Mouse (Mus musculus) liver, embryonic 14.5 days (tissue): ENCODE data around the gene Ambra1.

Experiments used
- CTCF ChIP-seq: IDR thresholded peaks from 2 replicates; pipeline ENCODE4 v1.5.1; 2016; ENCODE audit warnings: antibody characterized with exemption, low read depth, control low read depth
- EP300 ChIP-seq: IDR thresholded peaks from 2 replicates; pipeline ENCODE4 v1.6.1; 2016; ENCODE audit warnings: antibody characterized with exemption, low read depth

DNA sequence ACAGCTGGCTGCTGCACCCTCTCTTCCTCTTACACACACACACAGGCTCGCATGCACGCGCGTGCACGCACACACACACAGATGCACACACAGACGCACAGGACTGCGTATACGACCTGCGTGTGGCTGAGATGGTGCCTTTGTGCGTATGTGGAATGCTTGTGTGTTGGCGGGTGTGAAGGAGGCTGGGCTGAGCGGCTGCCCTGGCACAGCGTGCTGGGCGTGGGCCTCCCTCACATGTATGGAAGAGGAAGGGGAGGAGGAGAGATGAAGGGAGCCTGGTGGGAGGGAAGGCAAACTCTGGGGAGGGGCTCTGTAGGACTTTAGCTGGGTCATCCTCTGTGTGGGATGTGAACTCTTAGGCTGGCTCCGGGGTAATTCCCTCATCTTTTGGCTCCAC, 195.5 kb downstream of the Ambra1 start:
- TF ChIP-seq CTCF: no peak
- TF ChIP-seq EP300: no peak
